Mouse (Mus musculus): ENCODE data around the gene Mndal.
"Not testable (repeated sequence)": the region's sequence is repeated elsewhere in the genome, so short reads cannot be mapped to it uniquely, and the experiment has no call there.

The Mndal gene

GRCm38 (mm10) chr1:173941924-173942779 lies at the start of gene Mndal, which contains the start of gene Ifi203:
Gene Mndal (minus strand): TSS chr1:173942491.
Gene Ifi203 (minus strand): TSS chr1:173942672.
- not testable (repeated sequence) for DNase-seq

GRCm38 (mm10) chr1:173982694-173983305 lies 40.5 kb upstream of the Mndal start, which contains the start of gene Ifi202b:
Gene Ifi202b (minus strand): TSS chr1:173982744.
- not testable (repeated sequence) for DNase-seq

- DNase-seq, result not testable (repeated sequence)
Measured at GRCm38 (mm10) chr1:173981038-173981437, 38.7 kb upstream of the Mndal start.

DNA sequence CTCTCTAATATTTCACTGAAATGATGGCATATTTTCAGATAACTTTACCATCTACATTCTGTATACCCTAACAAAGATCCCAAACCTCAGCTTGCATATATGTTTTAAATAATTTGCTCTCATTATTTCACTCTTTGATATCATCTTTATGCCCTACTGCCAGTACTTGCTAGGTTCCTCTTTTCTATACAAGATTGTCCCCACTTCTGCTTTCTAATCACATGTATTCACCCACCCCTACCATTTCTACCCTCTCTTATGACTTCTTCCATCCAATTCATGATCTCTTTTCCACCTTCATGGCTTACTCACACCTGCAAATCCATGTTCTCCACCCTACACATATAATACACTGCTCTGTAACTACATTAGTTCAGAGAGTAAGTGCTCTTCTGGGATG lies 35.3 kb upstream of the Mndal start:
- DNase-seq, result no peak

DNA sequence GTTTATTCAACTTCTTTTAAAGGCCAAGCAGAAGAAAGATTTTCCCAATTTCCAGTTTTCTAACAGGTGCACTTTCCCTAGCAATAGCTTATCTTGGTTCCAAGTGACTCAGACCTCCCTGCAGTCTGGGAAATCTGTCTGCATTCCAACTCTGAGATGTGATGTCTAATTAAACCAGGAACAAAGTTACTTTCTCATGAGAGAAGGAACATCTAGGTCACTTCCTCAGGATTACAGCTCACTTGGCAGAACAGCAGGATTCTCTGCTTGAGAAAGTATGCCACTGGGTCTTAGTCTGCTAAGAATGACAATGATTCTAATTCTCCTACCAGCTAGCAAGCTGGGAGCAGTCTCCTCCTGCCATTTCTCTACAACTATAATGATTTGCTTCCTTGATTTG lies 30.8 kb upstream of the Mndal start:
- peak; percentile 1 for DNase-seq

- not testable (repeated sequence) for DNase-seq
Measured at GRCm38 (mm10) chr1:173961491-173961890, 19.2 kb upstream of the Mndal start.

DNA sequence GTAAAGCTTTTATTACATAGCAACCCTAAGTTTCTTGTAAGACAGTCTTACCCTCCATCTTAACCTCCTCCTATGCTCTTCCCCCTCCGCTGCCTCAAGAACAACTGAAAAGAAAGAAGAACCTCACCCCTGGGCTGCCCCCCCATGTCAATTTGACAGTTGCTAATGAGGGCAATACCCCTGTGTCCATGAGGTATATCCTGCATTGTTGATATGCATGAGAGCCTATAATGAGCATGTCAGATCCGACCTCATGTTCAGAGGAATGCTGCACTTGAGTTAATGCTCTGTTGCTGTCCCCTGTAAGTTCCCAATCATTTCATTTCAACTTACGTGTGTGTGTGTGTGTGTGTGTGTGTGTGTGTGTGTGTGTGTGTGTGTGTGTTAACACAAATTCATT lies 17.7 kb upstream of the Mndal start:
- not testable (repeated sequence) for DNase-seq

DNA sequence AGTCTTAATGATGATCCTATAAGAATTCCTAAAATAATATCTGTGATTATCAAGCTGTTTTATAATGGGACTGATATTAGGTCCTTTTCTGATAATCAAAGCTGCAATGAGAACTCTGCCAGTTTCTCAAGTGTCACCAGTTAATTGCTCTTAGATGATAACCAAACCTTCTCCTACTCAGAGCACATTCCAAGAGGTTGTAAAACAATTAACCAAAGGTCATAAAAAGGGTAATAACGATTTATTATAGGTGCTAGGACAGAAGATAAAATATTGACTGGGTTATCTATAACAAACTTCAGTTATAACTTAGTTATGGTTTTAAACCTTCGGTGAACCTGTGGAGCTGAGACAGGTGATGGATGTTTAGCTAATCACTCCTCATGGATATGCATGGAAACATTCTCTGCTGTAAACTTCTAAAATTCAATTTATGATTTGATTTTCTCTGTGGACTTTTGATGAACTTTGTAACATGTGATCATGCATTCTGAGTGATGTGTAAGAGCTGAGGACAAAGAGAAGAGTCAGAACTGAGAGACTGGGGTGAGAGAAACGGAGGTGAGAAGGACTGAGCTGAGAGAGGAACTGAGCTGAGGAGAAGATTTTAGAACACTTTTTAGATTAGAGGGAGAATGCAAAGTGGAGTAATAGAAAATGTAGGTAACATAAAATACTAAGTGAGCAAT lies 13.7 kb upstream of the Mndal start:
- DNase-seq, result not testable (repeated sequence)

GRCm38 (mm10) chr1:173955071-173955796 lies 12.9 kb upstream of the Mndal start:
- no peak for DNase-seq

DNA sequence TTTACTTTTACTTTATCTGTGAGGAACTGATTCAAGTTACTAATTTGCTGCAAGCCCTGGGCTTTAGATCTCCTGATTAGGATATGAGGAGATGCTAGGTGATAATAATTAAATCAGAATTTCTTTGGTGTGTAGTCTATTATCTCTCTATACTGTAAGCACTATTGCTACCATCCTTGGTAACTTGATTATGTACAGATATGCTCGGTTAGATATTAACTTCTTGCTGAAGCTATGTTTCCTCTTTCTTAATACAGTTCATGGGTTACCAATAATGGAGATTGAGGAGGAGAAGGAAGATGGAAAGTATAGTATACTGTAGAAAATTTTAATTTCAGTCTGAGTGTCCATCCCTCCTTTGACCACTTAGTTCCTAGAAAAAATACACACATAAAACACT lies 11.3 kb upstream of the Mndal start:
- no peak for DNase-seq

GRCm38 (mm10) chr1:173949044-173949443 lies 6.8 kb upstream of the Mndal start:
- not testable (repeated sequence) for DNase-seq

- DNase-seq, result not testable (repeated sequence)
Measured at GRCm38 (mm10) chr1:173942780-173943066, 432 bp upstream of the Mndal start.

DNA sequence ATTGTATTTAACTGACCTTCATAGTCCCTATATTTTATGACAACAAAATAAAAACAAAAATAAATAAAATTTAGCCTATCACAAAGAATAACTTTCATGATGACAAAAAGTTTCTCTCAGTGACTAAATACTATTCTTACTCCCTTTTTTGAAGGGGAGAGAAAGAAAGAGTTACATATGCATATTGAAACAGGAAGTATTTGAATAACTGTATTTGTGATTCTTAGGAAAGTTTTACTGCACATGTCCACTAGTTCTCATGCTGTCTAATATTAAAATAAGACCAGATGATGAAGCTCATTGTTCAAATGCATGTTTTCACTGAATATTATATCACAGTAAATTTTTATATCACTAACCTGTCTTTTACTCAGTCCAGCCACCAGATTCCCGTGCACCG lies 769 bp downstream of the Mndal start:
- not testable (repeated sequence) for DNase-seq

DNA sequence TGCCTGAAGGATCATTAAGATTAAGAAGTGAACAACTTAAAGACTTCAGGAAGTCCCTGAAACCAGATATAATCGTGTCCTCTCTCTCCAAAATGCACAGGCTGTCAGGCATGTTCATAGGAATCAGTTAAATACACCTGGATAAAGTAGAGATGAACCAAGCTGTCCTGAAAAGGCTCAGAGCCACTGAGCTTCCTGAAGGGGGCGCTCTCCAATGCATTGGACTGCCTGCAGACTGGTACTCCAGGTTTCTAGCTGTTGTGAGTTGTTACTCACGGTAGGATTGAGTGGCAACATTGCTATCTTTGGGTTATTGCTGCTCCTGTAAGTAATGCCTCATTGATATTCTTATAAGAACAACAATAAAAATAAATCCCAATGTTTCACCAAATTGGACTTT lies 23.0 kb downstream of the Mndal start:
- not testable (repeated sequence) for DNase-seq

- no peak for DNase-seq
Measured at GRCm38 (mm10) chr1:173914559-173914958, 27.7 kb downstream of the Mndal start.

GRCm38 (mm10) chr1:173913256-173913791 lies 29.0 kb downstream of the Mndal start:
- not testable (repeated sequence) for DNase-seq

- DNase-seq, result not testable (repeated sequence)
Measured at GRCm38 (mm10) chr1:173912548-173913255, 29.6 kb downstream of the Mndal start, which contains the start of gene Ifi211. Gene Ifi211 (minus strand): TSS chr1:173913046.

- no peak for DNase-seq
Measured at GRCm38 (mm10) chr1:173911808-173912464, 30.4 kb downstream of the Mndal start.

DNA sequence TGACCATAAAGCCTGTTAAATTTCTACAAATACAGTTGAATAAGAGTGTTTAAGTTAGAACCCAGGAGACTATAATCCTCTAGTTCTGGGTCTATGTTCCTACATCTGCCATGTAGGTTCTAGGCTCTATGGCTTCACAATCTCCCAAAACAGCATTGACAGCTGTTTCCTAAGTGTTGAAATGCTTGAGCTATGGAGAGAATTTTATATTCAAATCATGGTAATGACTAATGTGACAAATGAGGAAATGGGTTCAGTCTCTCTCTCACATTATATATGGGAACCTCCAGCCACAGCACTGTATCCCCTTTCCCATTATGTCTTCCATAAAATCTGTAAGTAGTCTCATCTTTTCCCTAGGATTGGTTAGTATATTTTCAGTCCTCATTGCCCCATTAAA lies 33.9 kb downstream of the Mndal start:
- not testable (repeated sequence) for DNase-seq

DNA sequence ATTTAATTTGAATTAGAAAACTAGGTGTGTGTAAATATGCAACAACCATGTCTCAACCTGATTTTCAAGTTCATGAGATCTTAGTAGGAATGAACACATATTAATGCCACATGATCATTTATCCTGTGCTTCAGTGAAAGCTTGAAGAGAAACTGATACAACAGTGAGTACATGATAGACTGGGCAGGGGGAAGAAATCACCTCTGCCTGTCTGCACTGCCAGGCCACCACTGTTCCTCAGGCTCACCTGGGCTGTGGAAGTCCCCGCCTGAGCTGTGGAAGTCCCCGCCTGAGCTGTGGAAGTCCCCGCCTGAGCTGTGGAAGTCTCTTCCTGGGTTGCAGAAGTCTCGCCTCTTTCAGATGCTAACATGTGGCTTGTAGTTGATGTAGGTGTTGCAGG lies 36.4 kb downstream of the Mndal start:
- DNase-seq, result not testable (repeated sequence)

GRCm38 (mm10) chr1:173889741-173890140 lies 52.5 kb downstream of the Mndal start:
- DNase-seq, result not testable (repeated sequence)
